ENCODE assay signal across 30 mouse cellular contexts in genomic region chr2:52613888-52614287, GRCm38 (mm10).
A peak's percentile ranks its signal among the peaks of the same experiment; 100 is the strongest.
DNase-seq lines count a peak whose midpoint lies in the region; ATAC-seq and TF ChIP-seq lines count a peak whose summit lies in the region.
"Had no signal": no experiment of that assay in that cellular context is flagged by ENCODE, and none has a peak within 500 bp of the region (broad histone marks: within the 10 kb centered on the region; RNA-seq: fewer than 3 reads in every experiment).

No protein-coding gene starts in this region.

- no peaks in the 10 kb centered on the region for H3K4me1 ChIP-seq in forebrain, embryonic 11.5 days (replicated peaks; ENCODE audit: control insufficient read depth, insufficient read depth, low read length)
- peaks cover 2% of the 10 kb centered on the region; the same call in 1 of the 2 replicates for H3K4me1 ChIP-seq in forebrain, embryonic 15.5 days
- H3K4me1 ChIP-seq in liver, adult 2 months (ENCODE audit: control insufficient read depth, insufficient read depth, low read length), result peaks cover 3% of the 10 kb centered on the region
- H3K4me1 ChIP-seq in liver, embryonic 14.5 days (replicated peaks; ENCODE audit: control insufficient read depth in 2 of 2, insufficient read depth in 2 of 2, low read length in 1 of 2), result peaks cover 0 to 7% of the 10 kb centered on the region in 2 experiments; a peak in 1 of 4 replicates
- H3K4me1 ChIP-seq in liver, postnatal 0 days (ENCODE audit: insufficient read depth), result peaks cover 5% of the 10 kb centered on the region
- no peaks in the 10 kb centered on the region for H3K4me1 ChIP-seq in intestine, postnatal 0 days (replicated peaks; ENCODE audit: control insufficient read depth, insufficient read depth, low read length)
- no peaks in the 10 kb centered on the region for H3K4me1 ChIP-seq in hindbrain, embryonic 11.5 days (replicated peaks; ENCODE audit: control insufficient read depth, insufficient read depth, low read length)
- H3K4me1 ChIP-seq: embryonic facial prominence, embryonic 12.5 days; forebrain, embryonic 12.5 days; hindbrain, embryonic 12.5 days; hindbrain, embryonic 15.5 days had no signal

- no peaks in the 10 kb centered on the region for H3K79me2 ChIP-seq in liver, adult 2 months (ENCODE audit: control insufficient read depth, insufficient read depth, low read length)

- 90% methylated on average over 4 of the region's 4 CpGs for WGBS in forebrain, embryonic 11.5 days
- 87% methylated on average over 4 of the region's 4 CpGs for WGBS in forebrain, embryonic 15.5 days
- WGBS in liver, adult 2 months, result 19% methylated on average over 4 of the region's 4 CpGs
- WGBS in liver, embryonic 14.5 days (ENCODE audit: insufficient replicate concordance), result 70% methylated on average over 4 of the region's 4 CpGs
- 63% methylated on average over 4 of the region's 4 CpGs for WGBS in liver, postnatal 0 days (ENCODE audit: insufficient replicate concordance)
- WGBS in intestine, postnatal 0 days, result 79% methylated on average over 4 of the region's 4 CpGs
- 86% methylated on average over 4 of the region's 4 CpGs for WGBS in hindbrain, embryonic 11.5 days

- no peaks in the 10 kb centered on the region for H3K9me3 ChIP-seq in forebrain, embryonic 11.5 days (ENCODE audit: control insufficient read depth, low read length)
- H3K9me3 ChIP-seq in forebrain, embryonic 15.5 days, result no peaks in the 10 kb centered on the region
- no peaks in the 10 kb centered on the region for H3K9me3 ChIP-seq in liver, embryonic 14.5 days (ENCODE audit: control insufficient read depth, low read length)
- H3K9me3 ChIP-seq in liver, postnatal 0 days (ENCODE audit: low read length), result no peaks in the 10 kb centered on the region
- no peaks in the 10 kb centered on the region for H3K9me3 ChIP-seq in intestine, postnatal 0 days (ENCODE audit: control insufficient read depth)
- no peaks in the 10 kb centered on the region for H3K9me3 ChIP-seq in hindbrain, embryonic 11.5 days (ENCODE audit: control insufficient read depth, low read length)
- H3K9me3 ChIP-seq: embryonic facial prominence, embryonic 12.5 days; embryonic facial prominence, embryonic 15.5 days; forebrain, embryonic 12.5 days; G1E; heart, embryonic 10.5 days; heart, embryonic 13.5 days; hindbrain, embryonic 12.5 days; hindbrain, embryonic 15.5 days had no signal

- H3K9ac ChIP-seq in forebrain, embryonic 11.5 days (ENCODE audit: low read length), result no peak overlapping the region
- H3K9ac ChIP-seq in forebrain, embryonic 15.5 days (replicated peaks), result no peak overlapping the region
- no peak overlapping the region for H3K9ac ChIP-seq in liver, adult 2 months (ENCODE audit: low read depth, low read length)
- no peak overlapping the region for H3K9ac ChIP-seq in liver, embryonic 14.5 days (replicated peaks)
- no peak overlapping the region for H3K9ac ChIP-seq in liver, postnatal 0 days (replicated peaks)
- no peak overlapping the region for H3K9ac ChIP-seq in intestine, postnatal 0 days (ENCODE audit: low read depth, low read length)
- no peak overlapping the region for H3K9ac ChIP-seq in hindbrain, embryonic 11.5 days (ENCODE audit: low read depth, low read length)
- H3K9ac ChIP-seq: embryonic facial prominence, embryonic 12.5 days; embryonic facial prominence, embryonic 15.5 days; forebrain, embryonic 12.5 days; heart, embryonic 13.5 days; hindbrain, embryonic 12.5 days; hindbrain, embryonic 15.5 days had no signal

- H3K4me3 ChIP-seq in forebrain, embryonic 11.5 days (ENCODE audit: low read depth, low read length), result no peak overlapping the region
- no peak overlapping the region for H3K4me3 ChIP-seq in forebrain, embryonic 15.5 days
- no peak overlapping the region for H3K4me3 ChIP-seq in liver, adult 2 months (ENCODE audit: insufficient read depth, low read depth, low read length)
- H3K4me3 ChIP-seq in liver, embryonic 14.5 days (ENCODE audit: insufficient read depth in 1 of 2, low read depth in 2 of 2, low read length in 2 of 2), result no peak overlapping the region
- H3K4me3 ChIP-seq in liver, postnatal 0 days (ENCODE audit: low read depth, low read length), result no peak overlapping the region
- H3K4me3 ChIP-seq in intestine, postnatal 0 days (ENCODE audit: low read depth, low read length), result no peak overlapping the region
- H3K4me3 ChIP-seq in hindbrain, embryonic 11.5 days (ENCODE audit: low read depth, low read length), result no peak overlapping the region
- H3K4me3 ChIP-seq: embryonic facial prominence, embryonic 12.5 days; embryonic facial prominence, embryonic 15.5 days; forebrain, embryonic 12.5 days; heart, adult 2 months; heart, embryonic 10.5 days; heart, embryonic 13.5 days; hindbrain, embryonic 12.5 days; hindbrain, embryonic 15.5 days had no signal

- no peak for ATAC-seq in forebrain, embryonic 11.5 days (replicated peaks; ENCODE audit: low FRiP score)
- ATAC-seq in forebrain, embryonic 15.5 days (replicated peaks), result no peak
- peak; percentile 62 for ATAC-seq in liver, embryonic 14.5 days (ENCODE audit: insufficient read depth)
- peak; percentile 98 for ATAC-seq in liver, postnatal 0 days
- no peak for ATAC-seq in intestine, postnatal 0 days
- ATAC-seq in hindbrain, embryonic 11.5 days (ENCODE audit: low FRiP score), result no peak
- ATAC-seq: forebrain, embryonic 16.5 days had no signal

- peak; percentile 31 for DNase-seq in forebrain, embryonic 11.5 days (ENCODE audit: low spot score)
- DNase-seq in liver, adult 2 months (ENCODE audit: extremely low read depth, low read depth, low spot score), result peak; percentile 97
- no peak for DNase-seq in liver, embryonic 14.5 days (ENCODE audit: low read depth in 3 of 3, low spot score in 3 of 3)
- DNase-seq in liver, postnatal 0 days, result peak; percentile 37
- DNase-seq in hindbrain, embryonic 11.5 days (ENCODE audit: low spot score), result no peak
- DNase-seq in embryo, embryonic 10.5 days (ENCODE audit: low spot score), result no peak
- DNase-seq: adrenal gland, adult 2 months; adrenal gland, postnatal 14 days; B cell, adult 2 months; cerebellum, adult 11 months; cerebellum, adult 2 months; cerebellum, adult 9-11 months; cerebellum, postnatal 25 days; gastrocnemius, postnatal 10 days; gastrocnemius, postnatal 36 days; heart, adult 2 months; heart, postnatal 14 days; heart, postnatal 4 days had no signal

- no peak for TF ChIP-seq CTCF in liver, adult 2 months (IDR thresholded peaks at IDR 0.05; ENCODE audit: low read depth, low read length)
- no peak for TF ChIP-seq CTCF in liver, embryonic 14.5 days (IDR thresholded peaks at IDR 0.05; ENCODE audit: low read depth)
- no peak for TF ChIP-seq CTCF in liver, postnatal 0 days (IDR thresholded peaks at IDR 0.05; ENCODE audit: low read depth)
- no peak for TF ChIP-seq CTCF in intestine, postnatal 0 days (IDR thresholded peaks at IDR 0.05; ENCODE audit: low read depth)

- no peaks in the 10 kb centered on the region for H3K27me3 ChIP-seq in forebrain, embryonic 11.5 days (ENCODE audit: control insufficient read depth, insufficient read depth, low read length)
- no peaks in the 10 kb centered on the region for H3K27me3 ChIP-seq in forebrain, embryonic 15.5 days
- no peaks in the 10 kb centered on the region for H3K27me3 ChIP-seq in liver, adult 2 months (ENCODE audit: control insufficient read depth, insufficient read depth, low read length)
- H3K27me3 ChIP-seq in liver, embryonic 14.5 days (ENCODE audit: control insufficient read depth, insufficient read depth, low read length), result no peaks in the 10 kb centered on the region
- H3K27me3 ChIP-seq in liver, postnatal 0 days (ENCODE audit: insufficient read depth, low read length), result no peaks in the 10 kb centered on the region
- H3K27me3 ChIP-seq in intestine, postnatal 0 days (replicated peaks; ENCODE audit: control insufficient read depth, insufficient read depth, low read length), result no peaks in the 10 kb centered on the region
- H3K27me3 ChIP-seq in hindbrain, embryonic 11.5 days (ENCODE audit: control insufficient read depth, insufficient read depth, low read length), result no peaks in the 10 kb centered on the region
- H3K27me3 ChIP-seq: CH12.LX; embryonic facial prominence, embryonic 12.5 days; embryonic facial prominence, embryonic 15.5 days; forebrain, embryonic 12.5 days; heart, embryonic 13.5 days; hindbrain, embryonic 12.5 days; hindbrain, embryonic 15.5 days had no signal

- no peaks in the 10 kb centered on the region for H3K36me3 ChIP-seq in forebrain, embryonic 11.5 days (ENCODE audit: control insufficient read depth, insufficient read depth, low read length)
- H3K36me3 ChIP-seq in forebrain, embryonic 15.5 days, result no peaks in the 10 kb centered on the region
- H3K36me3 ChIP-seq in liver, adult 2 months (ENCODE audit: control insufficient read depth, insufficient read depth, low read length), result no peaks in the 10 kb centered on the region
- H3K36me3 ChIP-seq in liver, embryonic 14.5 days (replicated peaks; ENCODE audit: control insufficient read depth, insufficient read depth, low read depth), result no peaks in the 10 kb centered on the region
- H3K36me3 ChIP-seq in liver, postnatal 0 days (replicated peaks; ENCODE audit: insufficient read depth, low read length), result no peaks in the 10 kb centered on the region
- no peaks in the 10 kb centered on the region for H3K36me3 ChIP-seq in intestine, postnatal 0 days (ENCODE audit: control insufficient read depth, insufficient read depth)
- no peaks in the 10 kb centered on the region for H3K36me3 ChIP-seq in hindbrain, embryonic 11.5 days (ENCODE audit: control insufficient read depth, insufficient read depth, low read length)
- H3K36me3 ChIP-seq: embryonic facial prominence, embryonic 12.5 days; embryonic facial prominence, embryonic 15.5 days; forebrain, embryonic 12.5 days; G1E; heart, embryonic 10.5 days; heart, embryonic 13.5 days; hindbrain, embryonic 12.5 days; hindbrain, embryonic 15.5 days had no signal

- no peak for TF ChIP-seq EP300 in liver, embryonic 14.5 days (IDR thresholded peaks at IDR 0.05; ENCODE audit: low read depth)
- TF ChIP-seq EP300 in liver, postnatal 0 days (IDR thresholded peaks at IDR 0.05; ENCODE audit: low read depth), result peak; percentile 69

- TF ChIP-seq POLR2A in liver, adult 2 months (IDR thresholded peaks at IDR 0.05; ENCODE audit: extremely low read depth, insufficient read depth, low read length), result no peak

- no peak overlapping the region for H3K4me2 ChIP-seq in forebrain, embryonic 11.5 days (ENCODE audit: low read depth, low read length, severe bottlenecking)
- H3K4me2 ChIP-seq in forebrain, embryonic 15.5 days (replicated peaks), result no peak overlapping the region
- H3K4me2 ChIP-seq in liver, embryonic 14.5 days (ENCODE audit: low read depth), result no peak overlapping the region
- H3K4me2 ChIP-seq in liver, postnatal 0 days (ENCODE audit: low read depth, low read length), result no peak overlapping the region
- H3K4me2 ChIP-seq in intestine, postnatal 0 days (replicated peaks; ENCODE audit: low read depth), result no peak overlapping the region
- no peak overlapping the region for H3K4me2 ChIP-seq in hindbrain, embryonic 11.5 days (replicated peaks; ENCODE audit: low read depth, low read length)
- H3K4me2 ChIP-seq: embryonic facial prominence, embryonic 12.5 days; embryonic facial prominence, embryonic 15.5 days; forebrain, embryonic 12.5 days; heart, embryonic 13.5 days; hindbrain, embryonic 12.5 days; hindbrain, embryonic 15.5 days had no signal

- no peak overlapping the region for H3K27ac ChIP-seq in forebrain, embryonic 11.5 days (ENCODE audit: low read depth, low read length)
- H3K27ac ChIP-seq in forebrain, embryonic 15.5 days (replicated peaks), result no peak overlapping the region
- H3K27ac ChIP-seq in liver, adult 2 months (replicated peaks; ENCODE audit: insufficient read depth, low read depth, low read length), result peak overlapping the region; percentile 40; the same call in 1 of the 2 replicates
- H3K27ac ChIP-seq in liver, embryonic 14.5 days, result no peak overlapping the region
- H3K27ac ChIP-seq in liver, postnatal 0 days (ENCODE audit: low read depth), result peak overlapping the region; percentile 83
- H3K27ac ChIP-seq in intestine, postnatal 0 days (ENCODE audit: low read depth, low read length), result no peak overlapping the region
- H3K27ac ChIP-seq in hindbrain, embryonic 11.5 days (ENCODE audit: low read depth, low read length), result no peak overlapping the region
- H3K27ac ChIP-seq: embryonic facial prominence, embryonic 12.5 days; embryonic facial prominence, embryonic 15.5 days; forebrain, embryonic 12.5 days; heart, adult 2 months; heart, embryonic 10.5 days; heart, embryonic 13.5 days; hindbrain, embryonic 12.5 days; hindbrain, embryonic 15.5 days had no signal

Comparison
In these comparisons a context has a peak if more than half of its experiments do, and no peak if none do; other contexts are left out.
1. DNase-seq: peak in forebrain, embryonic 11.5 days (single experiment), liver, adult 2 months (single experiment) and liver, postnatal 0 days (single experiment); none in liver, embryonic 14.5 days (0 of 3), hindbrain, embryonic 11.5 days (single experiment) and embryo, embryonic 10.5 days (single experiment).
2. H3K27ac ChIP-seq: peak in liver, adult 2 months (single experiment) and liver, postnatal 0 days (single experiment); none in forebrain, embryonic 11.5 days (single experiment), forebrain, embryonic 15.5 days (single experiment), liver, embryonic 14.5 days (single experiment), intestine, postnatal 0 days (single experiment) and hindbrain, embryonic 11.5 days (single experiment).
3. ATAC-seq: peak in liver, embryonic 14.5 days (single experiment) and liver, postnatal 0 days (single experiment); none in forebrain, embryonic 11.5 days (single experiment), forebrain, embryonic 15.5 days (single experiment), intestine, postnatal 0 days (single experiment) and hindbrain, embryonic 11.5 days (single experiment).